Mouse (Mus musculus): ENCODE data around the gene Fgfr2.

The Fgfr2 gene

DNA sequence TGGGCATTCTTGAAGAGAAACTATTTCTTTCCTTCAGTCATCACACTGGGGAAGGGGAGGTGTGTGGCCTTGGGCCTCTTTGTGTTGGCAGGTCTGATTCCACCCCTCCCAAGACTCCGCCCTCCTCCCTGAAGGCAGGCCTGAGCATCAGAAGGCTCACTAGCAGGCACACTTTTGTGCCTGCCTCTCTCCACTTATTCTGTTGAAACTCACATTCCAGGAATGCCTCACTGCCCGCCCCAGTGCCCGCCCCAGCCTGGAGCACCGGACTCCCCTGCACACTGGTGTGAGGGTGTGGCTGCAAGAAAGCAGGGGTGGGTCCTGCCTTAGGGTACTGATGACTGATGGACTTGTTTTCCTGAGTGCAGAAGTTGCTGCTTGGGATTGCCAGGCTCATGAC lies 2140.8 kb downstream of the Fgfr2 start:
- in situ Hi-C loops (cut with MboI, MseI), result no loop called here

DNA sequence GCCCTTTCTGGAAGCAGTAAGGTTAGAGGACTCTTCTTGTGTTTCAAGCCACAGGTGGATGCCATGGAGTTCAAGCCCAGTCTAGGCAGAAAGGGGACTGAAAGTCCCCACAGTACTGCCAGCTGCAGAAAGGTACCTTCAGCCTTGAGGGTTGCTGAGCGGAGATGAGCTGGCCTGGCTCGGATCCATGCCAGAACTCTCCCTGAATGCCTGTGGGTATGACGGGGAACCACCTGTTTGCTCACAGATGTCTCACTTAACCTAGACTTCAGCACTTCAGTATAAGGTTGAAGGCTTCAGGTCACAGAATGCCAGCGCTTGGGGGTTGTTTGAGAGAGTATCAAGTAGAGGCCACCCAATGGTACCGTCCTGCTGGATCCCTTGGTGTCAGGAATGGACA lies 2143.0 kb downstream of the Fgfr2 start:
- in situ Hi-C loops (cut with MboI, MseI), result no loop called here

DNA sequence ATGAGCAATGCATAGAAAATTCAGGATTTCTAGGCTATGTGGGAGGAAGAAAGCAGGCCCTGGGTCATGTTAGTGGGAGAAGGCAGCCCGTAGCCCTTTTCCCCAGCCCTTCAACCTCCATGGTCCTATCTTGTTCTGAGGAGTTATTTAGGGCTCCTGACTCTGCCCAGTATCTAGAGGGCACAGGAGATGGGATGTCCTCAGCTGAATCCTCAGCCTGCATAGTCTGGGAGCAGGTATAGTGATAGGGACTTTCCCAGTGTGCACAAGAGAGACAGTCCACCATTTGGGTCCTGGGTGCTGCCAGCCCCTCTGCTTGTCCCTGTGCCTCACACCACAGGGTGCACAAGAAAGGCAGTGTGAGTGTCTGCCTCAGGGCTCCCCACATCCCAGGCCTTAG lies 2144.6 kb downstream of the Fgfr2 start:
- in situ Hi-C loops (cut with MboI, MseI), result no loop called here

DNA sequence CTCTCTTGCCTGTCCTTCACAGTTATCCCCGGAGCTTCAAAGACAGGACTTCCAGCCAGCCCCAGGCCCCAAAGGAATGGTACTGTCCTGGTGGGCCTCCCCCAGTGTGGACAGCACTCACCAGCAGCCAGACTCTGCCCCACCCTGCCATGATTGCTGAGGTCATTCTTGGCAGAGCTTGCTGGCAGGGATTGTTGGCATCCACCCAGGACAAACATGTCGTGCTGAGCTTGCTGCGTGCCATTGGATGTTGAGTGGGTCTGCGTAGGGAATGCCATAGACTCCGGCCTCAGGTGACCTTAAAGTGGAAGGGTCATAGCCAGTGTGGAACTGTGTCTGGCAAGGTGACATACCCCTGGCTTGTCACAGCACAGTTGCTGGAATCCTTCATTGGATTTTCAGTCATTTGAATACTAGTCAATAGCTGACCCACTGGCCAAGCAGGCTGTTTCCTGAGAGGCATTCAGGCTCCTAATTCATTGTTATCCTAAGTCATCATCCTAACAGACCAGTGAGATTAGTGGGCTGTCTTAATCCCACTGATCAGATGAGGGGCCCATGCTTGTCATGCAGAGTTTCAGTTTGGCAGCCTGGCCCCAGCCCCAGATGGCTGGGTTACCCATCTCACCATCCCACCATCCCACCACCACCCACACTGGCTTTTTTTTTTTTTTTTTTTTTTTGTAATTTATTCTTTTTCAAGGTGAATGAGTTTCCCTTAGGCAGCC lies 2145.2 kb downstream of the Fgfr2 start:
- in situ Hi-C loops (cut with MboI, MseI), result no loop called here

DNA sequence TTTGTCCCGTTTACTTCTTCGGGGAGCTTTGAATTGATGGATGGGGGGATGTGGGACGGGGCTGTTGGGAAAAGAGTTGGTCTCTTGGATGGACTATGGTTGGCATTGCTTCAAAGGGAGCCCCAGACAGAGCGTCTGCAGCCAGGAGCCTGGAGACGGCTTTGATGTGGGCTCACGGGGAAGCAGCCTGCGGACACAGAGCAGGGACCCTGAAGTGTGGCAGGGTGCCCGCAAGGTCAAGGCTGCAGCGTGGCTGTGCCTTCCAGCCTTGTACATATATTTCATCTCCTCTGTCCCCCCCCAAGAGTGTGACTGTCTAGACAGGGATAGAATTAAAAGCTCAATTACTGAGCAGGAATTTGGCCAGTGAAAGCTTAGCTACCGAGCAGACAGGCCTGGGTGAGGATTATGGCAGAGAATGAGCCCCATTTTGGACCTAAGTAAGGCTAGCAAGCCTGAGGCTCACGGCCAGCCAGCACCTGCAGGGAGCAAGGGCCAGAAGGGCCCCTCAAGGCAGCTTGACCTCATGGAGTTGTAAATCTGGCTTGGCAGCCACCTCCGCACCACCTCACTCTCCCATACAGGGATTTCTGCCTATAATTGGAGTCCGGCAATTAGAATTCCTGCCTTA lies 2146.7 kb downstream of the Fgfr2 start:
- in situ Hi-C loops (cut with MboI, MseI), result no loop called here

DNA sequence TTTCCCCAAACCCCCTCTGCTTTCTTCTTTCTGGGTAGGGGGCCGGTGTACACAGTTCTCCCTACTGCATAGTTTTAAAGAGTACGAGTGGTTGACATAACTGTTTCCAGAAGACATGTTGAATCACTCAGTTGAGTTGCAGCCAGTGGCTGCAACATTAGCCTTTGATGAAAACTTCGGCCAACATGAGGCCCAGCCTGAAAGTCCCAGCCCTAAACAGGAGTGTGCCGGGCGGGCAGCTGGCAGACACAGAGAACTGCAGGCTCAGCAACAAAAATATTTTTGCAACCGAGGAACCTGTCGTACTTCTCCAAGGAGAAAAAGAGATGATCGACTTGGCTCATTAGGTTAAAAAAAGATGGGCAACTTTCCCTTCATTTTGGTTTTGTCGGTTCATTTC lies 2150.4 kb downstream of the Fgfr2 start:
- in situ Hi-C loops (cut with MboI, MseI), result no loop called here

DNA sequence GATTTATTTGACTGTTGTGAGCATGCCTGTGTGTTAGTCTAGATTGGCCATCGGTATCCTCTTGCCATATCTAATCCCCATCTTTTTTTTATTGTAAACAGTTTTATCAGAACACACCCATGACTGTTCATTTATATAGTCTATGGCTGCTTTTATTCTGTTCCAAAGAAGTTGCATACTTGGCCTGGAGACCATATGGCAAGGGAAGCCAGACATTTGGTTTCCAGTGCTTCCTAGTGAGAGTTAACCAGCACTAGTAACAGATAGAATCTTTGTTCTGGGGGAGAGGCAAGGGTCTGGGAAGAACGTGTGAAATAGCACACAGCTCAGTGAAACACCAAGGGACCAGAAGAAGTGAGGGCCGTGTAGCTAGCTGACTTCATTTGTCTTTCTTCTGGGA lies 2153.6 kb downstream of the Fgfr2 start:
- in situ Hi-C loops (cut with MboI, MseI), result loop anchor here (10.0 kb wide), 1 partner anchor 925 kb away; no protein-coding TSS in a partner anchor

DNA sequence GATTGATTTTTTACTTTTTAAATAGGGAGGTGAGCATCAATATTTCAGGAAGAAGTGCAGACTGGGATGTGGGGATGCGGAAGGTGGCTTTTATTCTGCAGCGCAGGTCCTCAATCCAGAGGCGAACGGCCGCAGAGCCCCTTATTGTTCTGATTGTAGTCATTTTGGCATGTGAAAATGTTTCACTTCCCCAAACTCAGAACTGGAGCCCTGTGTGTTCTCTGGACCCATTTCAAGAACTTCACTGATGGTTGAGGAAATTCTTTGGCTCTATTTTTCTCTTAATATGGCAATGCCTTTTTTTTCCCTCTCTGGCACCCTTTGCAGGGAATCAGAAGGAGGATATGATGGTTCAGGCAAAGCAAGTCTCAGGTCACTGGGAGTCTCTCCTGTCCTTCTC lies 2154.1 kb downstream of the Fgfr2 start:
- in situ Hi-C loops (cut with MboI, MseI), result loop anchor here (10.0 kb wide), 1 partner anchor 924 kb away; no protein-coding TSS in a partner anchor

DNA sequence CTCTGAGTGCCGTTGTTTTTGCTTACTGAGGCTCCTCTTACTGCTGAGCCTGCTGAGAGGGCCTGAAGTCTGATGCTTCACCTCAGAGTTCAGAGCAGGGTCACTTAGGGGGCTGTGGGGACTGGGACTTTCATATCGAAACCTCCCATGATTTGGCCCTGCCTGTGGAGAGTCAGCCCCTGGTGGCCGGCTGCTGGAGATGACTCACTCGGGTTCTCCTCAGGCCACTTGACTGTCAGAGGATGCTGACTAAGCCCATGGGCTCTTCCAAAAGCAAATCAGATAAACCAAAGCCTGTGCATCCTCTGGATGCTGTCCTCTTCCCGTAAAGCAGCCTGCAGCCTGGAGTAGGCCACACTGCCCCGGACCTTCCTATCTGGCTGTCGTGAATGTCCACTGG lies 2154.6 kb downstream of the Fgfr2 start:
- in situ Hi-C loops (cut with MboI, MseI), result loop anchor here (10.0 kb wide), 1 partner anchor 924 kb away; no protein-coding TSS in a partner anchor

DNA sequence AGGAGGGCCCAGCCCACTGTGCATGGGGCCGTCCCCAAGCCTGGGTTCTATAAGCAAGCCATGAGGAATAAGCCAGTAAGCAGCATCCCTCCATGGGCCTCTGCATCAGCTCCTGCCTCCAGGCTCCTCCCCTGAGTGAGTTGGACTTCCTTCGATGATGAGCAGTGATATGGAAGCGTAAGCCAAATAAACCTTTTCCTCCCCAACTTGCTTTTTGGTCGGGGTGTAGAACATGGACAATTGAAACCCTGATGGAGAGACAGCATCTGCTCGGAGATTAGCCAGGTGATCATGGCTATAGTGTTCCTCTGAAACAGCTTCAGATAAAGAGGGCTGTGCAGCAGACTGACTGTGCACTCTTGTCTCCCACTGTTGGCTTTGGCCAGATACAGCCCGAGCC lies 2155.2 kb downstream of the Fgfr2 start:
- in situ Hi-C loops (cut with MboI, MseI), result loop anchor here (10.0 kb wide), 1 partner anchor 923 kb away; no protein-coding TSS in a partner anchor

DNA sequence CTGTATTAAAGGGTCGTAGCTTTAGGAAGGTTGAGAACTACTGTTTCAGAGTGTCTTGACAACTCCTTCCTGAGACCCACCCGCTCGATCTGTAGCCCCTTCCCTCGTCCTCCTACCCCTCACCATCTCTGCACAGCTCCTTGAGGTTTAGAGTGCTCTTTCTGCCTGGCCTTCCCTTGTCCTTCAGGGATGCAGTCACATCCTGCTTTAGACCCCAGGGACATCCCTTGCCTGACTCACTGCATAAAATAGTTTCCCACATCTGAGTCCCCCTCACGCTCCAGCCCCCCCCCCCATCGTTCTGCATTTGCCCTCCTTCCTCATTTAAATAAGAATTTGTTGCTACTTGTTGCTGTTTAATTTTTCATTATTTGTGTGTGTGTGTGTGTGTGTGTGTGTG lies 2156.3 kb downstream of the Fgfr2 start:
- in situ Hi-C loops (cut with MboI, MseI), result loop anchor here (10.0 kb wide), 1 partner anchor 922 kb away; no protein-coding TSS in a partner anchor

DNA sequence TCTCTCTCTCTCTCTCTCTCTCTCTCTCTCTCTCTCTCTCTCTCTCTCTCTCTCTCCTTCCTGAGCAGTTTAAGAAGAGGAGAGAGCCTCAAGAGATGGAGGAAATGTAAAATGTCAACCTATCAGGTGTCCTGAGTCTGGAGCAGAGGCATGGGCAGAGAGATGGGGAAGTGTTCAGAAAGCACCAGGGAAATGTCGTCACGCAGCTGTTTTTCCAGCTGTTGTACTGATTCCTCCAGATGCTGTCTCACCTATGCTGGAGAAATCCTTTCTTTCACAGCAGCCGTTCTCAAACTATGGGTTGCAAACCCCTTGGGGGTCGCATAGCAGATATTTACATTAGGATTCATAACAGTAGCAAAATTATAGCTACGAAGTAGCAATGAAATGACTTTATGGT lies 2156.7 kb downstream of the Fgfr2 start:
- in situ Hi-C loops (cut with MboI, MseI), result loop anchor here (10.0 kb wide), 1 partner anchor 922 kb away; no protein-coding TSS in a partner anchor

DNA sequence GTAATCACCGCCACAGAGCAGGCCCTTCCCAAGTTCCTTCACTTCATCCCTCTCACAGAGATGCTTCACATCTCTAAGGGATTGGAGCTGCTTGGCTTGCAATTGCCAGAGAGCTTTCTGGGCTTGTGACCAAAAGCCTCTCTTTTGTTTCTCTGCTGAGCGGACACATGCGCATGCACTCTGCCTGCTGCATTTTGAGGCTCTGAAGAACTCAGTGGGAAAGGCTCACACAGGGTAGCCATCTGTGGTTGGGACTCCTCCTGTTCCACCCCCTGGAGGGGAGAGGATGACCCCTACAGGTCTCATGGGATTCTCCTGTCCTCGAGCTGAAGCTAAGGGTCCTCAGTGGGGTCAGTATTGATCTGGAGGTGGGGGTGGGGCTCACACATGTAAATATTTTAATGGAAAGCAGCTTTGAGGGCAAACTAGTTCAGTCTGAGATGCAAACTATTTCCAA lies 2157.2 kb downstream of the Fgfr2 start:
- in situ Hi-C loops (cut with MboI, MseI), result loop anchor here (10.0 kb wide), 1 partner anchor 921 kb away; no protein-coding TSS in a partner anchor

DNA sequence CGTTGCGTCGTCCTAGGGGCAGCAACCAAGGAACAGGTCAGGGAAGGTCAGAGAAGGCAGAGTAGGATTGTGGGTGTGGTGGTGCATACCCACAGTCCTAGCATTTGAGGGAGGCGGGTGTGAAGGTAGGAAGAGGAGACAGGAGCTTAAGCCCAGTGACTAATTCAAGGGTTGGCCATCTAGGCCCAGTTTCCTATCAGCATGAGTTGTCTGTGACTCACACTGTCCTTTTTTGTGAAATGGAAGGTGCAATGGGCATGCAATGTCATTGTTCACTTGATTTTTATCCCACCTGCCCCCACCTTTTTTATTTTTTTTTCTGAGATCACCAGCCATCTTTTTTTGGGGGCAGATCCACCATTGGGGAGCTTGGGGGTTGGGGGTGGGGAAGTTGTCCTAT lies 2157.8 kb downstream of the Fgfr2 start:
- in situ Hi-C loops (cut with MboI, MseI), result loop anchor here (10.0 kb wide), 1 partner anchor 921 kb away; no protein-coding TSS in a partner anchor

DNA sequence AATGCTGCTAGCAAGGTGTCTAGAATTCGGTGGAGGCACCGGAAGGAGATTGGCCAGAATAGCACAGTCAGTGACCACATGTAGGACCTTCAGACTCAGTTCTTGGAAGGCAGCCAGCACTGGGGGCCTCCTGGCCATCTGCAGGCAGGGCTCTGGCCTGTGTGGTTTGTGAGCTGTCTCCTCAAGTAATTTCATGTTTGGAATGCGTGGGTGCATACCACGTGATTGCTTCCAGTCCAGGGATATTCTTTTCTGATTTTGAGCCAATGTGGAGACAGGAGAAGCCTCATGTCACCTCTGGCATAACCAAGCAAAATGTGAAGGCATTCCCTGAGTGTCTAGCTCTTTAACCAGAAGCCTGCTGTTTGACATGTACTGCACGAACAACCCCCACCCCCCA lies 2158.5 kb downstream of the Fgfr2 start:
- in situ Hi-C loops (cut with MboI, MseI), result loop anchor here (10.0 kb wide), 1 partner anchor 920 kb away; no protein-coding TSS in a partner anchor

DNA sequence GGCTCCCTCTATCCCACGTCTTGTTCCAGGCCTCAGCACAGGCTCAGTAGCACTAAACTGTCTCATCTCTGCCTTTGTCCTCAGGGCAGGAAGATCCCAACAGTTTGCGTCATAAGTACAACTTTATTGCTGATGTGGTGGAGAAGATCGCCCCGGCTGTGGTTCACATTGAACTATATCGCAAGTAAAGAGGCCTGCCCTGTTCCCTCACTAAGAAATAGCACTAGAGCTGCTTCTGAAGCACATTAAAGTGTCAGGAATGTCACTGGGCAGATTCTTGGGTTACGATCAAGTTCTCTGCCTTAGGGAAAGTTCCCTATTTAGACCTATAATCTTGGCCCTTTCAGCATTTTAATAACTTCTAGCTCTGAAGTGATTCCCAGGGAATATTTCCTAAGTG lies 2161.7 kb downstream of the Fgfr2 start:
- in situ Hi-C loops (cut with MboI, MseI), result loop anchor here (10.0 kb wide), 1 partner anchor 917 kb away; no protein-coding TSS in a partner anchor

DNA sequence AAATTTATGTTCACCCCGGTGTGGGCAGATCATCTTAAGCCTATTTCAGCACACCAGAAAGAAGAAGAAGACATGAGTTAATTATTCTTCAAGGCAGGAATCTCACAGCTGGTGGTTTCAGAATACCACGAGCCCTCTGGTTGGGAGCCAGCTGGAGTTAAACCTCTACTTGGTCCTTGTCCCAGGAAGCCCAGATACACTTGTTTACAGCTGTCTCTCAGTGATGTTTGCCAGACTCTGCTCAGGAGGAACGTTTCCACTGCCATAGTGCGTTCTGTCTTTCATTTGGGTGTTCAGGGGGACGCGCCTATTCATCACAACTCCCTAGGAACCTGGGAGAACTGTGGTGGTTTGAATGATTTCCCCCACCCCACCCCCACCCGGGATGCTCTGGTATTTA lies 2163.3 kb downstream of the Fgfr2 start:
- in situ Hi-C loops (cut with MboI, MseI), result loop anchor here (10.0 kb wide), 1 partner anchor 915 kb away; no protein-coding TSS in a partner anchor

DNA sequence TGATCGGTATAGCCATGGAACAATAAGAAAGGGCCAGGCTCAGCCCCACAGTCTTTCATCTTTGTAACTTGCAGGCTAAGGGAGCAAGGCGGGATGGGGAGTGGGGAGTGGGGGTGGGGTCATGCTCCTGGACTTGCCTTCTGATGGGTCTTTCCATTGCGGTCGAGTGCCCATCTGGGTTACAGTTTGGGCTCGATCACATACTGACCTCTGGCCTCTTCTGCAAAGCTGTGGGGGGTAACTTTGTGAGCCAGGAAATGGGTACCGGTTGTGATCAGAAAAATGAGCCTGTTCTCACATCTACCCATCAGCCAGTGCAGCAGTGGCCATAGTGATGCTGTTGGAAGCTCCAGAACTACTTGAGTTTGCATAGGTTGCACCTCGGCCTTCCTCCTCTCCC lies 2164.6 kb downstream of the Fgfr2 start:
- in situ Hi-C loops (cut with MboI, MseI), result no loop called here

DNA sequence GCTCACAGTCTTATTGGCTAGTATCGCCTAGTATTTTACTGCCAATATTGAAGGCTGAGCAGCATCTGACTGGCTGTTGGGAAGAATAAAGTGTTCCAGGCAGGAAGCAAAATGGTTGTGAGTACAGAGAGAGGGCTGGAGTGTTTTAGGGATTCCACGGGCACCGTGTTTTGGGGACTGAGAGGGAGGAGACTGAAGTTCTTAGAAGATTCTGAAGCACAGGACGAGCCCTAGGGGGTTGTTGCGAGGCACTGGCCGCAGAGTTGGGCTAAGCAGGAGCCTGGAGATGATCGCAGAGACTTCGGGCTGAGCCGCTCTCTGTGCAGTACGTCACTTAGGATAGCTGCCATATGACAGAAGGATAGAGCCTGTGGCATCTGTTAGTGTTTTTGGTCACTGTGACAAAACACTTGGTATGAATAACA lies 2169.0 kb downstream of the Fgfr2 start:
- in situ Hi-C loops (cut with MboI, MseI), result no loop called here

DNA sequence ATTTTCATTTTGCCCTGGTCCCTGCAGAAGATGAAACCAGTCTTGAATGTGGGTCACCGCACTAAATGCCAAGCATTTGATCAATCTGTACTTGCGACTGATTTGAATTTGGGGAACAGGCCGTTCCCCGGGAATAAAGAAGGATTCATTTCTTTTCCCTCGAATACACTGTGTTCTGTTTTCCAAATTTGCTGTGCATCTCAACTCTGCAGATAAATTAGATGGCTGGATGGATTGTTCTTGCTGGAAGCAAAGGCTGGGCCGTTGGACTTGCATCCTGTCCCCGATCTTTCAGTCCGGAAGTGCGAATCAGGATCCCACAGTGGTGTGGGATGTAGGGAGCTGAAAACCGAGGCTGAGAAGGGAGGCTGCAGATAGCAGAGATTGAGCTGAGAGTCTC lies 2169.8 kb downstream of the Fgfr2 start:
- in situ Hi-C loops (cut with MboI, MseI), result no loop called here

DNA sequence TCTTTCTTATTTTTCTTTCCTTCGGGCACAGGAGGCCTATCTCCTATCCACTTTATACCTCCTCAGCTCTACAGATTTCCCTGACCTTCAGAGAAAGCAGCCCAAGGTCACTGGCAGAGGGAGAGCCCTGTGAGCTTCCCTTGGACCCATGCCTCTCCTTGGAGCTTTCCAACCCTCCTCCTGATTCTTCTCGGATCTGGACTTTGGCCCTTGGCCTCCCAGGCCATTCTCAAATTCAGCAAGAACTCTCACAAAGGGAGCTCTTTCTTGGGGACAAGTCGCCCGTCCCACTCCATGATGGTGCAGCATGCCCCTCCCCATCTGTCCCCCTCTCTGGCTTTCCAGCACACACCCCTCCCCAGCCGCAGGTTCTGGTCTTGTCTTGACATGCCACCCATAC lies 2172.1 kb downstream of the Fgfr2 start:
- in situ Hi-C loops (cut with MboI, MseI), result no loop called here

DNA sequence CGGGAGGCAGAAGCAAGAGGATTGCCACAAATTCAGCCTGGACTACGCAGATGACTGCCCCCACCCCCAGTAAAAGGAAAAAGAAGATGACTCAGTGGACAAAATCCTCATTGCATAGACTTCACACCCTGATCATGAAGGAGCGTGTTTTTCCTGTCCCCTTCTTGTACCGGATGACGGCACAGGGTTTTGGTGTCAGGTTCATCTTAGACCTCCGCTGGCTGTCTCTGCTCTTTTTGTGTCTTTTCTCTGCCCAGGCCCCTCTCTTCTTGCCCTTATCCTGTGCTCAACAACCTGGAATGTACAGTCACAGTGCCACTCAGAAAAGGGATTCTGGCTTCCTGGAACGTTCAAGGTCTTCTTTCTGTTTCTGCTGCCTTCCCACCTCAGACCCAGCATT lies 2172.7 kb downstream of the Fgfr2 start:
- in situ Hi-C loops (cut with MboI, MseI), result no loop called here

DNA sequence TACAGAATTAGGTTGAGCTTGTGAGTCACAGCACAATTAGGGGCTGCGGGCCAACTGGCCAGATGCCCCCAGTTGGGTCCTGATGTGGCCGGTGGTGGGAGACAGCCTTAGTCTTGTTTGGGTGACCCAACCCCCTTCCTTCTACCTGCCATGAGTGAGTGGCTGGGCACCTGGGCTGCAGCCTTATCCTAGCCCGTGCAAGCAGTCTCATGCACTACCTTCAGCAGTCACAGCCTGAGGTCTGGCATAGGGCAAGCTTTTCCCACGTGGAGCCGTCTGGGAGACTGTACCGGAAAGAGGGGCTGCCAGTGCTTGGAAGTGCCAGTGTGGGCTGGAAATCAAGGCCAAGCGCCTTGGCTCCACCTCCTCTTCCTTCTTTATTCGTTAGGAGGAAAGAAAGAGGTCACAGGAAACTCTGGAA lies 2173.8 kb downstream of the Fgfr2 start:
- in situ Hi-C loops (cut with MboI, MseI), result no loop called here
